Mouse (Mus musculus) midbrain, postnatal 0 days (tissue): ENCODE measurements around the gene St3gal3. TPM values are rescaled to one million over a fixed set of nuclear protein-coding genes. Genes with fewer than 3 reads are reported as not detected.

Source experiments
- ATAC-seq: fragments of 200-750 bp; cut with Nextera tagmentation; 2 replicates; pipeline ENCODE4 v1.8.0; 2017; ENCODE audit warnings: moderate number of reproducible peaks, mild to moderate bottlenecking, moderate TSS enrichment, moderate library complexity; ENCODE audit not compliant: low FRiP score
- DNase-seq: peaks from one replicate; pipeline ENCODE4 v3.0.0-alpha.2; 2015; ENCODE audit warnings: low spot score
- H3K27ac ChIP-seq: fragments of 300-500 bp; sonication (generic); 2 replicates; pipeline ENCODE4 v1.5.1; 2014; ENCODE audit warnings: low read depth, mild to moderate bottlenecking, low read length, mixed read lengths
- H3K27me3 ChIP-seq: fragments of 300-500 bp; sonication (generic); 2 replicates; pipeline ENCODE4 v1.6.1; 2014; ENCODE audit warnings: low read length, control low read depth, mixed read lengths; ENCODE audit not compliant: insufficient read depth
- H3K36me3 ChIP-seq: fragments of 300-500 bp; sonication (generic); 2 replicates; pipeline ENCODE4 v1.6.1; 2014; ENCODE audit warnings: low read length, control low read depth, mixed read lengths; ENCODE audit not compliant: insufficient read depth
- H3K4me1 ChIP-seq: fragments of 300-500 bp; sonication (generic); 2 replicates; pipeline ENCODE4 v1.6.1; 2014; ENCODE audit warnings: mild to moderate bottlenecking, control low read depth, antibody characterized with exemption, low read length, mixed read lengths; ENCODE audit not compliant: insufficient read depth
- H3K4me2 ChIP-seq: fragments of 300-500 bp; sonication (generic); 2 replicates; pipeline ENCODE4 v1.6.1; 2014; ENCODE audit warnings: low read depth, mild to moderate bottlenecking, low read length, mixed read lengths; ENCODE audit not compliant: poor library complexity, severe bottlenecking
- H3K4me3 ChIP-seq: fragments of 300-500 bp; sonication (generic); 2 replicates; pipeline ENCODE4 v1.5.1; 2014; ENCODE audit warnings: low read depth, mild to moderate bottlenecking, low read length, moderate library complexity
- H3K9ac ChIP-seq: fragments of 300-500 bp; sonication (generic); replicated peaks from 2 replicates; pipeline ENCODE4 v1.6.1; 2014; ENCODE audit warnings: mild to moderate bottlenecking, low read length, moderate library complexity, mixed read lengths; ENCODE audit not compliant: poor library complexity, severe bottlenecking
- H3K9me3 ChIP-seq: fragments of 300-500 bp; sonication (generic); 2 replicates; pipeline ENCODE4 v1.6.1; 2016; ENCODE audit warnings: low read length, control low read depth
- CTCF ChIP-seq: IDR thresholded peaks from 2 replicates; pipeline ENCODE4 v1.5.1; 2016; ENCODE audit warnings: antibody characterized with exemption, mild to moderate bottlenecking
- WGBS: fragments of 180-500 bp; shearing (Covaris S2); extraction: QIAGEN DNeasy Blood & Tissue Kit; methylation state at CpG from one replicate; pipeline ENCODE4 v1.1.7; 2014; 5-methylcytosine and 5-hydroxymethylcytosine counted together
- polyA plus RNA-seq: library from polyadenylated mRNA; unstranded; fragments of >200 nt; fragmentation: Nextera tagmentation; extraction: Ambion mirVana; gene quantifications from 2 replicates; pipeline ENCODE4 v1.2.1, GENCODE M21; 2015
- total RNA-seq: library from RNA; depleted of rRNA; stranded (reverse); fragments of >200 nt; gene quantifications from 2 replicates; pipeline ENCODE4 v1.2.3, GENCODE M21; 2014; rRNA removed

St3gal3 gene
- total RNA-seq (41.9 and 46.3 TPM in 2 replicates), polyA plus RNA-seq (10.6 and 10.7 TPM in 2 replicates)

- no peaks in the 10 kb centered on the region for H3K4me1 ChIP-seq
- peak within 1 kb of the TSS; percentile 82 for H3K4me2 ChIP-seq
- H3K27me3 ChIP-seq, result no peaks in the 10 kb centered on the region
- peak within 1 kb of the TSS; percentile 88 for H3K9ac ChIP-seq
- DNase-seq (peak; percentile 98), ATAC-seq (peak; percentile 96)
- H3K27ac ChIP-seq, result peak within 1 kb of the TSS; percentile 47; the same call in 1 of the 2 replicates
- TF ChIP-seq CTCF, result no peak
- under 1% methylated on average over 73 of the region's 84 CpGs for WGBS
- peak within 1 kb of the TSS; percentile 99 for H3K4me3 ChIP-seq
- H3K9me3 ChIP-seq, result no peaks in the 10 kb centered on the region
- peaks cover 29% of the 10 kb centered on the region for H3K36me3 ChIP-seq
Observed at GRCm38 (mm10) chr4:118134485-118135365, at the start of gene St3gal3. Gene St3gal3 (minus strand): TSS chr4:118134914.

- peak; percentile 0; the same call in 1 of the 2 replicates for ATAC-seq
- no peaks in the 10 kb centered on the region for H3K27me3 ChIP-seq
- H3K9me3 ChIP-seq, result no peaks in the 10 kb centered on the region
- TF ChIP-seq CTCF, result no peak
- DNase-seq, result no peak
- peak overlapping the region; percentile 56 for H3K4me2 ChIP-seq
- WGBS, result 11% methylated on average over 17 of the region's 17 CpGs
- peaks cover 10% of the 10 kb centered on the region for H3K36me3 ChIP-seq
- peak overlapping the region; percentile 34 for H3K9ac ChIP-seq
- H3K4me1 ChIP-seq, result peaks cover 4% of the 10 kb centered on the region; the same call in 1 of the 2 replicates
- peak overlapping the region; percentile 77 for H3K27ac ChIP-seq
- peak overlapping the region; percentile 77 for H3K4me3 ChIP-seq
Observed at GRCm38 (mm10) chr4:118180301-118181080, 45.8 kb upstream of the St3gal3 start.

GRCm38 (mm10) chr4:118179467-118180300 lies 45.0 kb upstream of the St3gal3 start, which contains the start of gene Kdm4a:
Gene Kdm4a (minus strand): TSS chr4:118180043.
- peak; percentile 100 for ATAC-seq
- peaks cover 4% of the 10 kb centered on the region; the same call in 1 of the 2 replicates for H3K4me1 ChIP-seq
- peak within 1 kb of the TSS; percentile 77 for H3K4me3 ChIP-seq
- H3K27me3 ChIP-seq, result no peaks in the 10 kb centered on the region
- WGBS, result under 1% methylated on average over 38 of the region's 38 CpGs
- peak; percentile 100 for DNase-seq
- no peaks in the 10 kb centered on the region for H3K9me3 ChIP-seq
- TF ChIP-seq CTCF, result no peak
- peak within 1 kb of the TSS; percentile 89 for H3K27ac ChIP-seq
- H3K4me2 ChIP-seq, result peak within 1 kb of the TSS; percentile 78
- H3K36me3 ChIP-seq, result peaks cover 18% of the 10 kb centered on the region
- H3K9ac ChIP-seq, result peak within 1 kb of the TSS; percentile 83

- no peaks in the 10 kb centered on the region for H3K9me3 ChIP-seq
- DNase-seq (peak; percentile 14), ATAC-seq (no peak)
- peak overlapping the region; percentile 77 for H3K4me3 ChIP-seq
- H3K4me1 ChIP-seq, result peaks cover 4% of the 10 kb centered on the region; the same call in 1 of the 2 replicates
- 1% methylated on average over 12 of the region's 12 CpGs for WGBS
- H3K9ac ChIP-seq, result peak overlapping the region; percentile 83
- H3K36me3 ChIP-seq, result peaks cover 25% of the 10 kb centered on the region
- peak overlapping the region; percentile 78 for H3K4me2 ChIP-seq
- no peak for TF ChIP-seq CTCF
- H3K27ac ChIP-seq, result peak overlapping the region; percentile 89
- H3K27me3 ChIP-seq, result no peaks in the 10 kb centered on the region
Observed at GRCm38 (mm10) chr4:118178952-118179466, 44.3 kb upstream of the St3gal3 start.

GRCm38 (mm10) chr4:118172461-118172860 lies 37.7 kb upstream of the St3gal3 start:
- H3K9ac ChIP-seq, result no peak overlapping the region
- no peaks in the 10 kb centered on the region for H3K27me3 ChIP-seq
- no peaks in the 10 kb centered on the region for H3K4me1 ChIP-seq
- ATAC-seq (no peak), DNase-seq (no peak)
- H3K4me3 ChIP-seq, result no peak overlapping the region
- H3K9me3 ChIP-seq, result no peaks in the 10 kb centered on the region
- TF ChIP-seq CTCF, result no peak
- peaks cover 81% of the 10 kb centered on the region for H3K36me3 ChIP-seq
- WGBS, result 90% methylated on average over 12 of the region's 12 CpGs
- no peak overlapping the region for H3K27ac ChIP-seq
- H3K4me2 ChIP-seq, result no peak overlapping the region
